Mouse (Mus musculus): ENCODE results near the gene Mlana.

Gene Mlana

GRCm38 (mm10) chr19:29675562-29676078 lies 22.0 kb upstream of the Mlana start:
- DNase-seq (ENCODE audit: low spot score): no peak

GRCm38 (mm10) chr19:29676479-29677193 lies 21.0 kb upstream of the Mlana start:
- DNase-seq (ENCODE audit: low spot score): no peak

GRCm38 (mm10) chr19:29678181-29678778 lies 19.3 kb upstream of the Mlana start:
- DNase-seq (ENCODE audit: low spot score): no peak

DNA sequence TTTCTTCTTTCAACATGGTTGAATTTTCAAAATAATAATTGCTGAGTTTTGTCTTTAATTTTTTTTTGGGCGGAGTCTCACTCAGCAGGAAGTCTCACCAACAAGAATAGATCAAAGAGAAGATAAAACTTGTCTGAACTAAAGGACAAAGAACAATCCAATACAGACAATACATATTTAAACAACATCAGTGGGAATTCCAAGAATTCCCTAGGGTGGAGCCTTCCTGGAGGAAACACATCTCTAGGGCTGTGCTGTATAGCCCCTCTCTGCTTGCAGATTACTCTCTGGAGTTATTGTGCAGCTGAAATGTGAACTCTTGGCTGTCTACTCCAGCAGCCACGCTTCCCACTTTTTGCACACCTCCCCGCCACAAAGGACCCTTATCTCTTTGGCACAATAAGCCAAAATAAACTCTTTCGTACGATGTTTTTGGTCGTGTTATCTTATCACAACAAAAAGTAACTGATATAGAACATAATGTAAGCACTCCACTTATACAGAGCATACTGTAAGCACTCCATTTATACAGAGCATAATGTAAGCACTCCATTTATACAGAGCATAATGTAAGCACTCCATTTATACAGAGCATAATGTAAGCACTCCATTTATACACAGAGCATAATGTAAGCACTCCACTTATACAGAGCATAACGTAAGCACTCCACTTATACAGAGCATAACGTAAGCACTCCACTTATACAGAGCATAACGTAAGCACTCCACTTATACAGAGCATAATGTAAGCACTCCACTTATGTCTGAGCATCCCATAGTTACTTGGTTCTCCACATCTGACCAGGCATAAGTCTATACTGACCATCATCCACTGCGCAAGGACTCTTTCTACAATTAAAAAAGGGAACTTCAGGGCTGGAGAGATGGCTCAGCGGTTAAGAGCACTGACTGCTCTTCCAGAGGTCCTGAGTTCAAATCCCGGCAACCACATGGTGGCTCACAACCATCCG lies 17.2 kb upstream of the Mlana start:
- DNase-seq (ENCODE audit: low spot score): no peak

DNA sequence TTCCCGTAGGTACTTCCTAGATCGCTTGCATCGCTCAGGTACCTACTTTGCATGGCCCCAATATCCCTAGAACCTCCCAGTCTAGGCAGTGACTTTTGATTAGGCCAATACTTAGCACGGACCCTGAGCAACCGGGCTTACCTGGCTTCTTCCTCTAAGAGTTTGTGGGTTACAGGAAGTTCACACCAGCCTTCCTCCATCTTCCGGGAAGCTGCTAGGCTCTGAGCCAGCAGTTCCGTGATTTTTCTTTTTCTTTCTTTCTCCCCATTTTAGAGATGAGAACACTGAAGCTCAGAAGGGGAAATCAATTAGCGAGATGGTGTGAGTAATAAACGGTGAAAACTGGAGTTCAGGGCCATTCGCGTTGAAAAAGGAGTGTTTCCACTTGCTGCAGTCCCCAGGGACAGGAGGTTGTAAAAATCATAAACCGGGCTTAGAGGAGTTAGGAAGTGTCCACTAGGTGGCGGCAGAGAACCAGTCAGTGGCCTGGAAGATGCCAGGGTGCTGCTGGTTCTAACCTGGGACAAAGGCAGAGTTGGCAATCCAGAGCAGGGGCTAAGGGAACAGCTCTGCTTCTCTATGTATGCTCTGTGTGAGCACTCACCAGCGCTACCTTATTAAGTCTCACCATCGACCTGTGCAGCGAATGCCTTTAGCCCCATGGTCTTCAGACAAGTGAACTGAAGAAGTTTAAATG lies 13.6 kb upstream of the Mlana start:
- peak; percentile 86 for DNase-seq (ENCODE audit: low spot score)

- DNase-seq (ENCODE audit: low spot score): no peak
These were observed 2.6 kb upstream of the Mlana start for GRCm38 (mm10) chr19:29695071-29695470.

- DNase-seq (ENCODE audit: low spot score): no peak
These were observed 1.3 kb upstream of the Mlana start for GRCm38 (mm10) chr19:29696309-29696708.

DNA sequence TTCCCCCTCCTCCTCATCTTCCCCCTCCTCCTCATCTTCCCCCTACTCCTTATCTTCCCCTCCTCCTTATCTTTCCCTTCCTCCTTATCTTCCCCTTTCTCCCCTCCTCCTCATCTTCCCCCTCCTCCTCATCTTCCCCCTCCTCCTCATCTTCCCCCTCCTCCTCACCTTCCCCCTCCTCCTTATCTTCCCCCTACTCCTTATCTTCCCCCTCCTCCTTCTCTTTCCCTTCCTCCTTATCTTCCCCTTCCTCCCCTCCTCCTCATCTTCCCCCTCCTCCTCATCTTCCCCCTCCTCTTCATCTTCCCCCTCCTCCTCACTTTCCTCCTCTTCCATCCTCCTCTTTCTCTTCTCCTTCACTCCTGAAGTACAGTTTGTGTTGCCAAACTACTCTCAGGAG lies 784 bp upstream of the Mlana start:
- no peak for DNase-seq (ENCODE audit: low spot score)

DNA sequence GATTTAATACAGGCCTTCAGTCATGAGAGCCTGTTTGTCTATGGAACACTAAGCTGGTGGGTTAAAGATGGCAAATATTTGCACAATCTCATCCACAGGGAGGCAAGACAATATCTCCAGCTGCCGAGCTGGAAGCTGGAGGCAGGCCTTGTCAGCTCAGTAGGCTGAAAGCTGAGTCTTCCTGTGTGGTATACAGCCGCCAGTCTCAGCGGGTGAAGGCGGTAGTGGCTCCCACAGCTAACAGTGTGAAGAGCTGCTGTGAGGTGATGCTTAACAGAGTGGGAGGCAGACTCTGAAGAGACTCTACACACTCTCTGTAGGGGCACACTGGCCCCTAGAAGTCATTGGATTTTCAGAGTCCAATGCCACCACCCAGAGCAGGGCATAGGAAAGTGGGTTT lies 4.1 kb downstream of the Mlana start:
- no peak for DNase-seq (ENCODE audit: low spot score)

- DNase-seq (ENCODE audit: low spot score): no peak
These were observed 6.8 kb downstream of the Mlana start for GRCm38 (mm10) chr19:29704436-29704835.

- no peak for DNase-seq (ENCODE audit: low spot score)
These were observed 9.8 kb downstream of the Mlana start for GRCm38 (mm10) chr19:29707314-29707898.

DNA sequence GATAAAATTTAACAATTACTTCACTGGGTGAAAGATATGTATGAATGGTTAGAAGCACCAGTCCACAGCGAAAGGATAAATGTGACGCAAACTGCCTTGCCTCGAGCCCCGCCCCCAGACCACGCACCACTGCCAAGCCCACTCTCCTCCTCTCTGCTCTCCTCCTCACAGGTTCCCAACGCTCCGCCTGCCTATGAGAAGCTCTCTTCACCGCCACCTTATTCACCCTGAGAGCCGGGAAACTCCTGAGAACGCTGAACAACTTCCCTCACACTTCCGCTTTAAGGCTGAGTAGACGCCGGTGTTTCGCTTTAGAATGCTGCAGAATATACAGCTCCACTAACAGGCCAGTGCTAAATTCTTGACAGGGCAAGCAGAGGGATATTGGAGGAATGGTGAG lies 10.4 kb downstream of the Mlana start:
- DNase-seq (ENCODE audit: low spot score): no peak

DNA sequence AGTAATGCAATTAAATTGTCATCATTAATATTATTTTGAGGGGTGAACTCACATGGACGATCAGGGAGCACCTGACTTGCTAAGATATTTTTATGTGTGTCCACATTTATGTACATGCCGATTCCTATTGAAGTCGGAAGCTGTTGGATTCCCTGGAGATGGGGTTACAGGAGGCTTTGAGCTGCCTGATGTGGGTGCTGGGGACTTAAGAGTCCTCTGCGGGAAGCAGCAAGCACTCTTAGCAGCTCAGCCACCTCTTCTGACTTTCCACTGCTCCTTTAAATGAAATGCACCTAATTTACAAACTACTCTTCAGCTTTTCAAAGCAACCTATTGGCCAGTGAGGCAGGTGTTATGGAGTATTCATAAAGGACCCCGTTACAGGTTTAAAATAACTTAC lies 10.8 kb downstream of the Mlana start:
- DNase-seq (ENCODE audit: low spot score): no peak

DNA sequence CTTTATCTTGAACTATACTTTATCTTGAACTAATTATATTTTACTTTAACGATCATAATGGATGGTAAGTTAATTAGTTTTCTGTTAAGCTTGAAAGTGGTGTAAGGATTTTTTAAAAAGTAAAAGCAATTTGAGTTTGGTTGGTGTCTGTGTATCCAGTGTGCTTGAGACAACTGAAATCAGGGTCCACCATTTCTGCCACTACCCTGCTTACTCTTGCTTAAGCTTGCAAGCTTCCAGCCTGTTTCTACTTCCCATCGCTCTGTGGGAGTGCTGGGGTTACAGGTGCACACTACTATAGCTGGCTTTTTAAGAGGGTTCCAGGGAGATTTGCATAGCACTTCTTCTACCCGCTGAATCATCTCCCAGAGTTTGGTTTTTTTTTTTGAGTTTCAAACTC lies 11.8 kb downstream of the Mlana start:
- no peak for DNase-seq (ENCODE audit: low spot score)

DNA sequence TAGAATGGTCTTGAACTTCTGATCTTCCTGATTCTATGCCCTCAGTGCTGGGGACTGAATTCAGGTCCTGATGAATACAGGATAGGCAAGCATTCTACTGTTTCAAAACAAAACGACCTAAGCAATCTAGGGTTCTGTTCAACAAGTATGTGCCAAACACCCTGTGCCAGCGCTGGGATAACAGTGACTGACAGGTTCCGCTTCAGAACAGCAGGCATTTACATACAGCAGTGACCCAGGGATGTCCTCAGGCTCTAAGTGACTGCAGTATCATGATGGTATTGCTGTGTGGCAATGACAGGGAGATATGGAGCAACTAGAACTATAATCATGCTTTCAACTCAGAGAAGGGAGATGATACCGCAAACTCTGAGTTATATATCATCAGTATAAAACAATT lies 15.8 kb downstream of the Mlana start:
- DNase-seq (ENCODE audit: low spot score): no peak

GRCm38 (mm10) chr19:29717854-29718253 lies 20.2 kb downstream of the Mlana start:
- DNase-seq (ENCODE audit: low spot score): no peak

- DNase-seq (ENCODE audit: low spot score): no peak
These were observed 20.9 kb downstream of the Mlana start for GRCm38 (mm10) chr19:29718476-29718875.

DNA sequence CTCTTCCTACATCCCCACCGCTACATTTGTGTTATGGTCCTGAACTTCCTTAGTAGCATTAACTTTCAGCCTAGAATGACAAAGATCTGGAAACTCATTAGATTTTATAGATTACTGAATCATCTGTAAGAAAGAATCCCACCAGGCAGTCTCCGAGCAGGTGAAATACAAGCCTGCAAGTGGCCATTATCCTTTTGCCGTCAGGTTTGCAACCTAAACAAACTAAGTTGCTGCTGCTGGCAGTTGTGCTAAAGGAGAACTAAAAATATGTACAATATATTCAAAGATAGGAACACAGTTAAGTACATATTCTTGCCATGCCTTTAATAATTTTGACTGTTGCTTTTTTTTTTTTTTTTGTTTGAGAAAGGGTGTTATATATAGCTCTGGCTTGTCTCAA lies 37.8 kb downstream of the Mlana start:
- no peak for DNase-seq (ENCODE audit: low spot score)

- no peak for DNase-seq (ENCODE audit: low spot score)
These were observed 42.0 kb downstream of the Mlana start for GRCm38 (mm10) chr19:29739608-29740007.

DNA sequence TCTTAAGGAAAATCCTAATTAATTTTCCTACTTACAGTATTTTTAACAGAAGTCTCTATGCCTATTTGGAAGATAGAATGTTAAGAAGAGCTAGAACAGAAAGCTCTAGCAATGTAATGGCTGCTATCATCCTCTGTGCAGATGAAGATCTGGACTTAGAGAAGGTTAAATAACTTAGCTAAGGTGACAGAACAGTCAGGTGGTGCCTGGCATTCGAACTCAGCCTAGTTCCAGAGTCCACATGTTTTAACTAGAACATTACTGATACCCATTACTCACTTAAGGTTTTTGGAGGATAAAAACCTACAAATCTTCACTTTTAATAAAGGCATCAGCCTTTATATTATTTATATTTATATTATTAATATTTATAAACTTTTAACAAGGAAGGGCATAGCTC lies 43.0 kb downstream of the Mlana start:
- DNase-seq (ENCODE audit: low spot score): no peak

- DNase-seq (ENCODE audit: low spot score): no peak
These were observed 45.9 kb downstream of the Mlana start for GRCm38 (mm10) chr19:29743531-29743930.

DNA sequence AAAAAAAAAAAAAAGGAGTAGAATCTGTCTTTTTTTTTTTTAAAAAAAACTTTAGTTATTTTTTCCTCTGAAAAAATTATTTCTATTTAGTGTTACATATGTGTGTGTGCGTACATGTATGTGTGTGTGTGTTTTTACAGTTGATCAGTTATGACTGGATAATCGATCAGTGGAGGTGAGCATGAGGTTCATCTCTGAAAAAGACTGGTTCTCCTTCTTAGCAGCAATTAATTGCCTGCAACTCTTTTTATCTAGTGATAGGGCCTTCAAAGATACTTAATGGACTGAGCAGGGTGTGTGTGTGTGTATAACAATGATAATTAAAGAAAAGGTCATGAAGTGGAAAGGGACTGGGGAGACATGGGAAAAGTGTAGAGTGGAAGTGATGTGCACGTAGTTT lies 53.4 kb downstream of the Mlana start:
- no peak for DNase-seq (ENCODE audit: low spot score)

Data from testis, postnatal 10 days (tissue).